Mouse (Mus musculus) thymus, postnatal 36 days (tissue): Measurements from ENCODE around the gene Mrvi1.

Experiments used
- DNase-seq, 2 experiments: peaks; one replicate each; pipeline ENCODE4 v3.0.0; 2022; ENCODE audit warnings: mixed read lengths in 2 of 2

Mrvi1 gene

DNA sequence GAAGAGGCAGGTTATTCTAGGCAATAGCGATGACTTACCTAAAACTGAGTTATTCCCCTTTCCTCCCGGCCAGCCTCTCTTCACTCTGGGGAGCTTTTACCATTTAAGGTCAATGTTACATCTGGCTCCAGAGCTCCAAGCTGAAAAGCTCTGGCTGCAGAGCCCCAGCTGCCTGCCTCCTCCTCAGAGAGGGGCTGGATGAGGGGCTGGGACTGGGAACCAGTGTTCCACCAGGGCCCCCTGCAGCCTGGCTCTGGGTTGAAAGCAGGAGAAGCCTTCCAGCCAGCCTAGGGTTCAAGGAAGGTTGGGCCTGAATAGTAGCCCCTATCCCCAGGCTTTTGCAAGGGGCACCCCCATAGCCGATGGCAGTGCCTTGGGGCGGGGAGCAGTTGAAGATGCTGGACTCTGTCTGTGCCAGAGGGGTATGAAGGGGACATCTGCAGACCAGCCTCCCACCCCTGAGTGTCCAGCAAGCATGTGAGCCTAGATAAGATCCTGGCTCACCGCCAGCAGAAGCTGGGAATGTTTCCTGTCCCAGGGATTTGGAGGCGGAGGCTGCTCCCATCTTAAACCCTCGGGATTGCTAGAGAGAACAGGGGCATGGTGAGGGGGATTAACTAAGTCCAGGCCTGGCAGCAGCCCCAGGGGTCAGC is at the start of gene Mrvi1:
Mrvi1 (minus strand) TSS at position 409 of the 653 bp plus-strand sequence.
- peak in 1 of 2 experiments; percentile 16 for DNase-seq

DNA sequence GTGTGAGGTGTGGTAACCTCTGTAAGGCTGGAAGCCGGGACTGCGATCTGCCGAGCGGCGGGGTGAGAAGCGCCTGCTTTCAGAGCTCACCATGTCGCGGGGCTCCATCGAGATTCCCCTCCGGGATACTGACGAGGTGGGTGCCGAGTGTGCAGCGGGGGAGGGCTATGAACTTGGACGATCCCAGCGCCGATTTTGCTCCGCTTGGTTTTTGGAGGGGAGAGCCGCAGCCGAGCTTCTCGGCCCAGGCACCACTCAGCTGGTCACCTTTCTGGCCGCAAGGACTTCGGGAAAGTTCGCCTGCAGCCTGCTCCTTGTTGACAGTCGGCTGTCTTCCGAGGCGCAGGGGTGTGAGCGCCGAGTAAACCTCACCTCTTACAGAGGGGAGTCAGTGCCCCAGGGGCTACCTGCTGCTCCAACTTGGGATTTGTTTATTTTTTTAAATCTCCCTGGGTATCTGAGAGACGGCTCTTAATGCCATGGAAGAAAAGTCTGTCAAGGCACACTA is 46.8 kb upstream of the Mrvi1 start:
- DNase-seq = no peak

- DNase-seq = peak; percentile 88 to 92
Measured at GRCm38 (mm10) chr7:111028281-111029045, 46.2 kb upstream of the Mrvi1 start, which contains the start of gene Ctr9. Ctr9 (plus strand) TSS chr7:111028951.

DNA sequence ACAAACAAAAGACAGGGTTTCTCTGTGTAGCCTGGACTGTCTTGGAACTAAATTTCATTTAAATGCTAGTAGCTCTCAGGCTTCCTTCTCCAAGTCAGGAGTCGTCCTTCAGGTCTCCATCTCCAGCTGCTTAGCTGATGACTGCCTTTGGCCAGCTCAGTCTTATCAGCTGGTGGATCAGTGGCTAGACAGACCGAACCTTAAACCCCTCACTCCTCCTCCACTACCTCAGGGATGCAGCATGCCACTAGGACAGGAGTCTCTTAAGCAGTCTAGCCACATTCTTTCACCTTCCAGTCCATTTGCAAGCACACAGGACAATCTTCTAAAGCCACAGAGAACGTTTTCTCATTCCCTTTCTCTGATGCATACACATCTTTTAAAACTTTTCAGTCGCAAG is 42.7 kb upstream of the Mrvi1 start:
- no peak for DNase-seq

DNA sequence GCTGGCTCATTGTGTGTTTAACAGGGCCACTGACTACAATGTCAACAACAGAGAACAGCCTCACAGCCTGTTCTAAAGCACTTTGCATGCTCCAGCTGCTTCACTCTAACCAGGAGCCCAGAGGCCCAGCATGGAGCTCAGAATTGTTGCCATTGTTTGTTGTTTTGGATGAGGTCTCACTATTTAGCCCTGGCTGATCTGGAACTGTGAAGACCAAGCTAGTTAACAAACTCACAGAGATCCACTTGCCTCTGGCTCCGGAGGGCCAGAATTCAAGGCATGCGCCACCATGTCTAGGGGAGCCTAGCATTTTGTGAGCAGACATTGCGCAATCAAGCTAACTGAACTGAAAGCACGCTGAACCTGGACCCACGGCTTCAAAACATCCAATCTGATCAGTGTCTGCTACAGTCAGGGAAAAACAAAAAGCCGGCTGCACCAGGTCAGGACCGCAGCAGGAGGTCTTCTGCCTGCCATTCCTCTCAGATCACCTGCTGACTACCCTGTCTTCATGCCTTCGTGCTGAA is 41.9 kb upstream of the Mrvi1 start:
- DNase-seq = no peak

- DNase-seq = no peak
Measured at GRCm38 (mm10) chr7:111020814-111021213, 38.6 kb upstream of the Mrvi1 start.

DNA sequence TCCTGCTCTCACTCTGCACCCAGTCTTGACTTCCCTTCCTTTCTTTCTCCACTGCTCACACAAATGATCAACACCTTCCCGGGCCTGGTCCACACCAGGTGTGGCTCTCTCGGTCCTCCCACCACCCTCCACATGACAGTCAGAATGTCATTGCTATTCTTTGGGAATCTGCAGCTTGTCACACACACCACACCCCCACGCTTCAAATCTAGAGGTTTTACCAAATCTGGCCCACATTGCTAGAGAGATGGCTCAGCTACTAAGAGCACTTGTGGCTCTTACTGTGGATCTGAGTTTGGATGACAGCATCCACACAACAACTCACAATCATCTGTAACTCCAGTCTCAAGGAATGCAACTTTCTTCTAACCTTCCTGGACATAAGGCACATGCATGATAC is 34.7 kb upstream of the Mrvi1 start:
- DNase-seq = no peak

GRCm38 (mm10) chr7:111015731-111016130 is 33.5 kb upstream of the Mrvi1 start:
- no peak for DNase-seq

- peak; percentile 86 to 89 for DNase-seq
Measured at GRCm38 (mm10) chr7:111014893-111015292, 32.6 kb upstream of the Mrvi1 start.

DNA sequence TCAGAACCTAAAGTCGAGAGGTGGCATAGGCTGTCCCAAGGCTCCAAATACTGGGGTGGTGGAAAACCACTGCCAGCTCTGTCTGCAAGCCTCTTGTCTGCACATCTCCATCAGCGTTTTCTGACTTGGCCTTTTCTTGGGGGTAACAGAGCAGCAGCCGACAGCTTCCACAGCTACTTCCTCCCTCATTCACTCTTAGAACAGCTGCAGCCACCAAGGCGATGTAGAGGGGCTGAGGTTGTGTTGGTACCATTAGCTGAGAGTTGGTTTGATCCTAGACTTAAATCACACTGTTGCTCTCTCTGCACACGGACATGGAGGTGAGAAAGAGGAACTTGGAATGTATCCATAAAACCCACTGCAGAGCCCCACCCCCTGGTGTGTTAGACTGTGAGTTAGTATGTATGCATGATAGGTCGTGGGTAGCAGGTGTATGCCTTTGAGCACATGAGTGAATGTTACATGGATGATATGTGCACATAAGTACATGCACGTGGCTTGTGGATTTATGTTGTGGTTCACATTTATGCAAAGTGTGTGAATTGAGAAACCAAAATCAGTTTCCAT is 31.9 kb upstream of the Mrvi1 start:
- peak in 1 of 2 experiments; percentile 15 for DNase-seq

- DNase-seq = no peak
Measured at GRCm38 (mm10) chr7:111004136-111004840, 22.0 kb upstream of the Mrvi1 start.

GRCm38 (mm10) chr7:110998887-110999827 is 16.9 kb upstream of the Mrvi1 start:
- peak in 1 of 2 experiments; percentile 25 for DNase-seq

GRCm38 (mm10) chr7:110991221-110991494 is 8.9 kb upstream of the Mrvi1 start:
- no peak for DNase-seq

GRCm38 (mm10) chr7:110990356-110991220 is 8.3 kb upstream of the Mrvi1 start:
- no peak for DNase-seq

- no peak for DNase-seq
Measured at GRCm38 (mm10) chr7:110989286-110989879, 7.1 kb upstream of the Mrvi1 start.

DNA sequence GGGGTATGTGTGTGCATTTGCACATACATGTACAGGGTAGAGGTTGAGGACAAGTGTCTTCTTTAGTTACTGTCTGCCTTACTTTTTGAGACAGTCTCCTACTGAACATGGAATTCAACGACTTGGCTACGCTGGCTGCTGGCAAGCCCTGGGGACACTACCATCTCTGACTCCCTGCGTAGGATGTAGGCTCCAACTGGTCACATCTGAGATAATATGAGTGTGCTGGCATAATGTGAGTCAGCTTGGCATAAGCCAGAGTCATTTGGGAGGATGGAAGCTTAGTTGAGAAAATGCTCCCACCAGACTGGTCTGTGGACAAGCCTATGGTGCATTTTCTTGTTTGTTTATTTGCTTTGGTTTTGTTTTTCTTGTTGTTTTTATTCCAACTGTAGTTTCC is 5.8 kb upstream of the Mrvi1 start:
- no peak for DNase-seq

DNA sequence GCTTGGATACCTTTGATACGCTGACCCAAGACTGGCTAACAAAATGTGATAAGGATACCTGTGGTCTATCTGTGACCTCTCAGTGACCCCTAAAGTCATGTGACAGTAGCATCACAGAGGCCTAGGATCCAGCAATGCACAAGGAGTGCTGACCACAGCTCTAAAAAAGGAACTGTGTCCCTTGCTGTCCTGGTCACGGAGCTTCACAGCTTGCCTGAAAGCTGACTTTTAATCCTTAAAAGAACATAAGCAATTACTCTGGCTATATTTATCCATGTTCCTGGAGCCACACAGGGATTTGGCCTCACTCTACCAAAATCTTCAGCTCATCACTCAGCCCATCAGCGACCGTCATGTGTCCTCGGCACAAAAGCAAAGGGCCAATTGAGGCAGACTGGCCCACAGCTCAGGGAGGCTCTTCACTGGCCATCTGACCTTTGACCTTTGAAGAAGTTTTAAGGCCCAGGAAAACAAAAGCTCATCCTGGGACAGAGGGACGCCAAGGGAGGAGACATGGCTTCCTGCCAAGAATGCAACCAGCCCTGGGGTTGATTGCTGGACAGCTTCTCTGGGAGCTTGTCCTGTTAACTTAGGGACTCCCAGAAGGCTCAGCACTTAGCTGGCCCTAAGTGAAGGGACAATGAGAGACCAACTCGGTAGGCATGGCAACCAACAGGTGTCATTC is 3.5 kb upstream of the Mrvi1 start:
- DNase-seq = no peak

- DNase-seq = no peak
Measured at GRCm38 (mm10) chr7:110983621-110984020, 1.4 kb upstream of the Mrvi1 start.

DNA sequence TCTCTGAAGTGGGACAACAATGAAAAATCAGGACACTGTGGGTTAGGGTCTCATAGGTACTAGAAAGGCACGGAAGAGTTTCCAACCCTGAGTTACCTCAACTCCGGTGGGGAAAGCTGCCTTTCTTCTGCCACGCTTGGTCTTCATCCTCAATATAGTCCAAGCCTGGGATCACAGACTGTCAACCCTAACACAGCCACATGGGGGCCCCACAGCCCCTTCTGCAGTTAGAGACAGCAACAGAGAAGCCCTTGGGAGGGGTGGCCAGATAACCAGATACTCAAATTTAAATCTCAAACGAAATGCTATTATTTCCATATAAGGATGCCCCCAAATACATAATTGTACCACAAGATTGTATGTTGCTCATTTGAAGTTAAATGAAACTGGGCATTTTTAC is 503 bp upstream of the Mrvi1 start:
- peak; percentile 42 for DNase-seq

GRCm38 (mm10) chr7:110981036-110981435 is 1.2 kb downstream of the Mrvi1 start:
- DNase-seq = peak in 1 of 2 experiments; percentile 22
